Comparison of ENCODE assay signal across 11 mouse cellular contexts in the genomic region with DNA sequence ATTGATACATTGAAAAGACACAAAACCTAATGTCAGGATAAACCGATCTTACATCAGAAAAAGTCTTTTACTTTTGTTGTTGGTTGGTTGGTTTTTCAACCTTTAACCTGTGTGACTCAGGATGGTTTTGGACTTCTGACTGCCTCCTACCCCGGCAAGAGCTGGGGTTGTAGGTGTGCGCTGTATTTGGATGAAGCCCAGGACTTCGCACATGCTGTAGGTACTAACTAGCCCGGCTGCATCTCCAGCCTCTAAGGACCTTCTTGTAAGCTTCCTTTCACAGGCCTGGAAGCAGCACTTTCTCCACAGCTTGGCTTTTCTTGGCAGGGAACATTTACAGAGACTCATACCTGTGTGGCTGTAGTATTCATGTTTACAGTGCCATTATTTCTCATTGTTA.
"Had no signal": no experiment of that assay in that cellular context is flagged by ENCODE, and none has a peak within 500 bp of the region (broad histone marks: within the 10 kb centered on the region; RNA-seq: fewer than 3 reads in every experiment).

No protein-coding gene starts in this region.

- H3K27ac ChIP-seq: layer of hippocampus, adult 2 months; left cerebral cortex, adult 2 months; liver, embryonic 13.5 days had no signal

- H3K27me3 ChIP-seq: liver, embryonic 13.5 days had no signal

- H3K36me3 ChIP-seq: liver, embryonic 13.5 days had no signal

- DNase-seq: layer of hippocampus, adult 9-11 months; layer of hippocampus, postnatal 36 days; liver, embryonic 13.5 days; lung, adult 2 months; lung, postnatal 14 days; lung, postnatal 4 days; midbrain, embryonic 14.5 days; thymus, adult 18-20 months; thymus, postnatal 36 days had no signal

- H3K4me3 ChIP-seq: layer of hippocampus, adult 2 months; left cerebral cortex, adult 2 months; liver, embryonic 13.5 days had no signal
